Mouse (Mus musculus): ENCODE results near the gene Ltb.

Gene Ltb

GRCm38 (mm10) chr17:35191723-35192122 is 2.5 kb upstream of the Ltb start:
- DNase-seq (ENCODE audit: extremely low spot score, low read depth, low spot score) = no peak

- no peak for DNase-seq (ENCODE audit: extremely low spot score, low read depth, low spot score)
Measured at GRCm38 (mm10) chr17:35192924-35193323, 1.3 kb upstream of the Ltb start.

GRCm38 (mm10) chr17:35194844-35195630 is 798 bp downstream of the Ltb start:
- no peak for DNase-seq (ENCODE audit: extremely low spot score, low read depth, low spot score)

- DNase-seq (ENCODE audit: extremely low spot score, low read depth, low spot score) = no peak
Measured at GRCm38 (mm10) chr17:35195631-35196320, 1.5 kb downstream of the Ltb start.

GRCm38 (mm10) chr17:35196321-35196641 is 2.0 kb downstream of the Ltb start:
- DNase-seq (ENCODE audit: extremely low spot score, low read depth, low spot score) = no peak

- no peak for DNase-seq (ENCODE audit: extremely low spot score, low read depth, low spot score)
Measured at GRCm38 (mm10) chr17:35197126-35197525, 2.9 kb downstream of the Ltb start.

GRCm38 (mm10) chr17:35198029-35198428 is 3.8 kb downstream of the Ltb start:
- DNase-seq (ENCODE audit: extremely low spot score, low read depth, low spot score) = no peak

- DNase-seq (ENCODE audit: extremely low spot score, low read depth, low spot score) = no peak
Measured at GRCm38 (mm10) chr17:35198946-35199345, 4.7 kb downstream of the Ltb start.

GRCm38 (mm10) chr17:35200398-35200797 is 6.2 kb downstream of the Ltb start:
- no peak for DNase-seq (ENCODE audit: extremely low spot score, low read depth, low spot score)

GRCm38 (mm10) chr17:35201128-35201527 is 6.9 kb downstream of the Ltb start:
- no peak for DNase-seq (ENCODE audit: extremely low spot score, low read depth, low spot score)

GRCm38 (mm10) chr17:35201787-35202186 is 7.5 kb downstream of the Ltb start, which contains the start of gene Tnf:
Gene Tnf (minus strand): TSS chr17:35202007.
- DNase-seq (ENCODE audit: extremely low spot score, low read depth, low spot score) = no peak

GRCm38 (mm10) chr17:35202442-35202841 is 8.2 kb downstream of the Ltb start:
- no peak for DNase-seq (ENCODE audit: extremely low spot score, low read depth, low spot score)

GRCm38 (mm10) chr17:35204494-35205379 is 10.5 kb downstream of the Ltb start, which contains the start of gene Lta:
Gene Lta (minus strand): TSS chr17:35205351.
- DNase-seq (ENCODE audit: extremely low spot score, low read depth, low spot score) = no peak

GRCm38 (mm10) chr17:35205380-35205769 is 11.1 kb downstream of the Ltb start:
- no peak for DNase-seq (ENCODE audit: extremely low spot score, low read depth, low spot score)

- DNase-seq (ENCODE audit: extremely low spot score, low read depth, low spot score) = no peak
Measured at GRCm38 (mm10) chr17:35209785-35210535, 15.7 kb downstream of the Ltb start.

- no peak for DNase-seq (ENCODE audit: extremely low spot score, low read depth, low spot score)
Measured at GRCm38 (mm10) chr17:35210593-35210992, 16.4 kb downstream of the Ltb start.

- DNase-seq (ENCODE audit: extremely low spot score, low read depth, low spot score) = no peak
Measured at GRCm38 (mm10) chr17:35213071-35213470, 18.8 kb downstream of the Ltb start.

GRCm38 (mm10) chr17:35218516-35219193 is 24.4 kb downstream of the Ltb start:
- DNase-seq (ENCODE audit: extremely low spot score, low read depth, low spot score) = no peak

GRCm38 (mm10) chr17:35219601-35220041 is 25.4 kb downstream of the Ltb start:
- DNase-seq (ENCODE audit: extremely low spot score, low read depth, low spot score) = no peak
